Mouse (Mus musculus): ENCODE results near the gene Vipr1. TPM values are rescaled to one million over a fixed set of nuclear protein-coding genes. Genes with fewer than 3 reads are reported as not detected.

Vipr1 gene
- polyA plus RNA-seq, 1 experiment: not detected

GRCm38 (mm10) chr9:121710584-121710975, 68.1 kb downstream of the Vipr1 start:
- H3K4me1 ChIP-seq (ENCODE audit: control insufficient read depth, insufficient read depth, low read length): peaks cover 5% of the 10 kb centered on the region
- H3K4me3 ChIP-seq (ENCODE audit: insufficient read depth, low read depth, low read length): peak overlapping the region; percentile 87
- peak overlapping the region; percentile 48 for H3K27ac ChIP-seq (ENCODE audit: insufficient read depth, low read depth, low read length)
- TF ChIP-seq POLR2A (IDR thresholded peaks at IDR 0.05; ENCODE audit: insufficient read depth, low read depth, low read length): 0 out of 2 replicates have a peak, but pooled peaks have one; percentile 4
- no peak for TF ChIP-seq CTCF (IDR thresholded peaks at IDR 0.05; ENCODE audit: insufficient read depth, low read depth, low read length)
- WGBS: under 1% methylated on average over 18 of the region's 18 CpGs

- Histone ChIP-seq H3K27ac (ENCODE audit: insufficient read depth, low read depth, low read length) (no peak overlapping the region), H3K4me3 (ENCODE audit: insufficient read depth, low read depth, low read length) (no peak overlapping the region), H3K4me1 (ENCODE audit: control insufficient read depth, insufficient read depth, low read length) (peaks cover 5% of the 10 kb centered on the region; the same call in 1 of the 2 replicates)
- no peak for TF ChIP-seq CTCF (IDR thresholded peaks at IDR 0.05; ENCODE audit: insufficient read depth, low read depth, low read length)
- TF ChIP-seq POLR2A (IDR thresholded peaks at IDR 0.05; ENCODE audit: insufficient read depth, low read depth, low read length): no peak
- 80% methylated on average over 2 of the region's 2 CpGs for WGBS
Observed at GRCm38 (mm10) chr9:121717048-121717447, 74.5 kb downstream of the Vipr1 start.

- H3K27ac ChIP-seq (ENCODE audit: insufficient read depth, low read depth, low read length): peak overlapping the region; percentile 92
- peaks cover 5% of the 10 kb centered on the region; the same call in 1 of the 2 replicates for H3K4me1 ChIP-seq (ENCODE audit: control insufficient read depth, insufficient read depth, low read length)
- WGBS: 66% methylated on average over 15 of the region's 15 CpGs
- H3K4me3 ChIP-seq (ENCODE audit: insufficient read depth, low read depth, low read length): peak overlapping the region; percentile 88
- TF ChIP-seq CTCF (IDR thresholded peaks at IDR 0.05; ENCODE audit: insufficient read depth, low read depth, low read length) (no peak), POLR2A (IDR thresholded peaks at IDR 0.05; ENCODE audit: insufficient read depth, low read depth, low read length) (no peak)
Observed at GRCm38 (mm10) chr9:121718070-121718705, 75.7 kb downstream of the Vipr1 start.

GRCm38 (mm10) chr9:121718792-121719318, 76.3 kb downstream of the Vipr1 start, which contains the start of gene Nktr:
Gene Nktr (plus strand): TSS chr9:121719169.
- TF ChIP-seq CTCF (IDR thresholded peaks at IDR 0.05; ENCODE audit: insufficient read depth, low read depth, low read length) (0 out of 2 replicates have a peak, but pooled peaks have one; percentile 1), POLR2A (IDR thresholded peaks at IDR 0.05; ENCODE audit: insufficient read depth, low read depth, low read length) (peak; percentile 57; the same call in 1 of the 2 replicates)
- peak within 1 kb of the TSS; percentile 92 for H3K27ac ChIP-seq (ENCODE audit: insufficient read depth, low read depth, low read length)

GRCm38 (mm10) chr9:121719347-121720331, 77.1 kb downstream of the Vipr1 start:
- peaks cover 5% of the 10 kb centered on the region; the same call in 1 of the 2 replicates for H3K4me1 ChIP-seq (ENCODE audit: control insufficient read depth, insufficient read depth, low read length)
- TF ChIP-seq POLR2A (IDR thresholded peaks at IDR 0.05; ENCODE audit: insufficient read depth, low read depth, low read length) (no peak), CTCF (IDR thresholded peaks at IDR 0.05; ENCODE audit: insufficient read depth, low read depth, low read length) (no peak)
- WGBS: under 1% methylated on average over 80 of the region's 87 CpGs
- H3K27ac ChIP-seq (ENCODE audit: insufficient read depth, low read depth, low read length): no peak overlapping the region
- H3K4me3 ChIP-seq (ENCODE audit: insufficient read depth, low read depth, low read length): peak overlapping the region; percentile 88

More at GRCm38 (mm10) chr9:121718792-121719318, 76.3 kb downstream of the Vipr1 start, which contains the start of gene Nktr:
- Histone ChIP-seq H3K4me3 (ENCODE audit: insufficient read depth, low read depth, low read length) (peak within 1 kb of the TSS; percentile 88), H3K4me1 (ENCODE audit: control insufficient read depth, insufficient read depth, low read length) (peaks cover 5% of the 10 kb centered on the region; the same call in 1 of the 2 replicates)
- WGBS: under 1% methylated on average over 61 of the region's 61 CpGs

Other genes with a start within 250 kb of the Vipr1 start
- gene Cck, start 147.0 kb upstream of the Vipr1 start, polyA plus RNA-seq (2012; ENCODE audit: insufficient read depth, insufficient read length, low replicate concordance, missing spikeins): not detected in 2 replicates
- gene Lyzl4, start 620 bp upstream of the Vipr1 start, polyA plus RNA-seq (2012; ENCODE audit: insufficient read depth, insufficient read length, low replicate concordance, missing spikeins): not detected in 2 replicates
- not detected in 2 replicates for gene Sec22c, start 62.8 kb downstream of the Vipr1 start, polyA plus RNA-seq (2012; ENCODE audit: insufficient read depth, insufficient read length, low replicate concordance, missing spikeins)
- gene Ss18l2, start 67.6 kb downstream of the Vipr1 start, polyA plus RNA-seq (2012; ENCODE audit: insufficient read depth, insufficient read length, low replicate concordance, missing spikeins): not detected in 2 replicates
- gene Nktr, start 76.5 kb downstream of the Vipr1 start, polyA plus RNA-seq (2012; ENCODE audit: insufficient read depth, insufficient read length, low replicate concordance, missing spikeins): 164 and 673 TPM in 2 replicates
- gene Zfp651, start 116.6 kb downstream of the Vipr1 start, polyA plus RNA-seq (2012; ENCODE audit: insufficient read depth, insufficient read length, low replicate concordance, missing spikeins): not detected in 2 replicates
- not detected in 2 replicates for gene Klhl40, start 134.9 kb downstream of the Vipr1 start, polyA plus RNA-seq (2012; ENCODE audit: insufficient read depth, insufficient read length, low replicate concordance, missing spikeins)
- not detected in 2 replicates for gene Hhatl, start 149.8 kb downstream of the Vipr1 start, polyA plus RNA-seq (2012; ENCODE audit: insufficient read depth, insufficient read length, low replicate concordance, missing spikeins)
- gene Ccdc13, start 196.7 kb downstream of the Vipr1 start, polyA plus RNA-seq (2012; ENCODE audit: insufficient read depth, insufficient read length, low replicate concordance, missing spikeins): not detected in 2 replicates
- not detected in 2 replicates for gene Higd1a, start 215.6 kb downstream of the Vipr1 start, polyA plus RNA-seq (2012; ENCODE audit: insufficient read depth, insufficient read length, low replicate concordance, missing spikeins)